Mouse (Mus musculus): ENCODE data around the gene Hk3. TPM values are rescaled to one million over a fixed set of nuclear protein-coding genes. Genes with fewer than 3 reads are reported as not detected.

Gene Hk3
- total RNA-seq, 2 experiments from 2014 or later = 19.6 to 38.5 TPM

DNA sequence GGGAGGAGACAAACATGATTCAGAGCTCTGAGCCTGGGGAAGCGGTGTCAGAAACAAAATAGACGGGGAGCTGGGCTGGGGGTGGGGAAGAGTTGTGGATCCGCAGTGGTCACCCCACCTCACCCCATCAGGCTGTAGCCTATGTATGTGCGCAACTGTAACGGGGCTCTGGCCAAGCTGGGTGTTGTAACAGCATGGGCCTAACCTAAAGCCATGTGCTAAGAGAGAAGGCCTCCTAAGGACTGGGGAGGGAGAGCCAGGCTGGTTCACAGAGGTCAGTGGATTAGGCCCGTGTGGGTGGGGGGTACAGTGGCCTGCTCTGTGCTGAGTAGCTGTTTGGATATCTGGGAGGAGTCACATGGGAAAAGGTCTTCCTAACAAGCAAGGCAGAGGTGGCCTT is 61.3 kb downstream of the Hk3 start:
- ATAC-seq (replicated peaks; ENCODE audit: low FRiP score, poor library complexity, severe bottlenecking) = no peak

DNA sequence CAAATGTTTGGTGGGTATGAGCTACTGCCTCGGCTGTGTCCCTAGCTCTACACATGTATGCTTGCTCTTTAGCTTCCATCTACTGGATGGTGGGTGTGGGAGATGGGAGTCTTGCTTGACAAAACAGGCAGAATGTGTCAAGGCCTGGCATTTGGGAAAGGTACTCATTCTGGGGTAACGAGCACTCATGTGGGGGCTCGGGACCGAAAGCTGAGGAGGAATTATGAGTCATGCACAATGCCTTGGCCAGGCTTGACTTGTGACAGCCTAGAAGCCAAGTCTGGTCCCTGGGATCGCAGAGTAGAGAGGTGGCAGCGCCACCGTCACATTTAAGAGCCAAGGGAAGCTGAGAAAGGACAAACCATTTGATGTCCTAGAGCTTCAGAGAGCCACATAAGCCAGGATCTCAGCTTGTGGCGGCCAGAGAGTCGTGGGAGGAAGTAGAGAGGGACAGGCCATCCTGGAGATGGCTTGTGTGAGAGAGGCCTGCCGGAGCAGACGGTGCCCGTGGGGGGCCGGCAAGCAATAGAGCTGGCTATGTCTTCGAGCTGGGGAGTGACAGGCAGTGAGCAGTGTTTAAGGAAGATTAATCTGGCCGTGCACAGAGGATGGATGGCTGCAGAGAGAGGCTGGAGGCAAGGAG is 62.0 kb downstream of the Hk3 start:
- ATAC-seq (replicated peaks; ENCODE audit: low FRiP score, poor library complexity, severe bottlenecking) = no peak

DNA sequence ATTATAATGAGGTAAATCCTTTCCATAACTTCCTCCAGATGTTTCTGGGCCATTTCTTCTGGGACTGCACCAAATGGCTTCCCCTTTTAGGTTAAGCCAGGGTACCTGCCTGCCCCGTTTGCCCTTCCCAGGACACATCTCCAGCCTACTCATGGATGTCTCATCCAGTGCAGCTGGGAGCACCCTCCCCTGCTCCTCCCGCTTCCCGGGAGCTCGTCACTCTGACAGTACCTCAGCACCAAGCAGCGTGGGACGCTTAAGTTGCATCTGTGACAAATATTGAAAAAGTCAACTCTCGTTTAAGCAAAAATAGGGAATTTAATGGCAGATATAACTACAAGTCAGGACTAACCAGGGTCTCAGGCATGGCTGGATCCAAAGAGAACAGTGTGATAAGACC is 63.9 kb downstream of the Hk3 start:
- ATAC-seq (replicated peaks; ENCODE audit: low FRiP score, poor library complexity, severe bottlenecking) = no peak

Other genes with a start within 250 kb of the Hk3 start
- gene Eif4e1b, start 237.4 kb downstream of the Hk3 start, total RNA-seq (2015; ENCODE audit: low replicate concordance) = not detected in 2 replicates
- gene Eif4e1b, start 237.4 kb downstream of the Hk3 start, total RNA-seq (2017; ENCODE audit: low replicate concordance) = not detected in 2 replicates
- 2.5 TPM in 1 of 2 replicates, not detected in the other for gene Tspan17, start 232.0 kb downstream of the Hk3 start, total RNA-seq (2015; ENCODE audit: low replicate concordance)
- gene Tspan17, start 232.0 kb downstream of the Hk3 start, total RNA-seq (2017; ENCODE audit: low replicate concordance) = 1.0 TPM in 1 of 2 replicates, not detected in the other
- 1.9 and 10.8 TPM in 2 replicates for gene Unc5a, start 72.0 kb downstream of the Hk3 start, total RNA-seq (2015; ENCODE audit: low replicate concordance)
- gene Unc5a, start 72.0 kb downstream of the Hk3 start, total RNA-seq (2017; ENCODE audit: low replicate concordance) = 0.77 and 3.8 TPM in 2 replicates
- 16.5 and 36.5 TPM in 2 replicates for gene Uimc1, start 78.9 kb upstream of the Hk3 start, total RNA-seq (2015; ENCODE audit: low replicate concordance)
- gene Uimc1, start 78.9 kb upstream of the Hk3 start, total RNA-seq (2017; ENCODE audit: low replicate concordance) = 25.1 and 30.4 TPM in 2 replicates
- 14.8 and 24.8 TPM in 2 replicates for gene Zfp346, start 83.9 kb upstream of the Hk3 start, total RNA-seq (2015; ENCODE audit: low replicate concordance)
- gene Zfp346, start 83.9 kb upstream of the Hk3 start, total RNA-seq (2017; ENCODE audit: low replicate concordance) = 17.3 and 25.2 TPM in 2 replicates
- not detected in 2 replicates for gene Gm17617, start 112.2 kb upstream of the Hk3 start, total RNA-seq (2015; ENCODE audit: low replicate concordance)
- not detected in 2 replicates for gene Gm17617, start 112.2 kb upstream of the Hk3 start, total RNA-seq (2017; ENCODE audit: low replicate concordance)
- gene Fgfr4, start 131.3 kb upstream of the Hk3 start, total RNA-seq (2015; ENCODE audit: low replicate concordance) = not detected in 2 replicates
- gene Fgfr4, start 131.3 kb upstream of the Hk3 start, total RNA-seq (2017; ENCODE audit: low replicate concordance) = not detected in 2 replicates
- 23.0 and 33.8 TPM in 2 replicates for gene Nsd1, start 188.4 kb upstream of the Hk3 start, total RNA-seq (2015; ENCODE audit: low replicate concordance)
- gene Nsd1, start 188.4 kb upstream of the Hk3 start, total RNA-seq (2017; ENCODE audit: low replicate concordance) = 21.0 and 29.0 TPM in 2 replicates

All from erythroblast, adult 5-6 weeks (primary cell).